Mouse (Mus musculus): ENCODE data around the gene Sag. TPM values are rescaled to one million over a fixed set of nuclear protein-coding genes. Genes with fewer than 3 reads are reported as not detected.

Sag gene
- polyA plus RNA-seq, 1 experiment from 2014 or later, result 2.6 TPM

Other genes starting within 250 kb of the Sag start
- gene Ngef, start 229.8 kb upstream of the Sag start, polyA plus RNA-seq (2014; fragmentation: Nextera tagmentation; extraction: Ambion mirVana), result 7.4 and 8.9 TPM in 2 replicates
- 5.3 and 6.2 TPM in 2 replicates for gene Inpp5d, start 183.4 kb upstream of the Sag start, polyA plus RNA-seq (2014; fragmentation: Nextera tagmentation; extraction: Ambion mirVana)
- gene Atg16l1, start 47.8 kb upstream of the Sag start, polyA plus RNA-seq (2014; fragmentation: Nextera tagmentation; extraction: Ambion mirVana), result 36.1 and 36.4 TPM in 2 replicates
- 31.0 and 35.1 TPM in 2 replicates for gene Dgkd, start 49.6 kb downstream of the Sag start, polyA plus RNA-seq (2014; fragmentation: Nextera tagmentation; extraction: Ambion mirVana)
- gene Usp40, start 204.9 kb downstream of the Sag start, polyA plus RNA-seq (2014; fragmentation: Nextera tagmentation; extraction: Ambion mirVana), result 41.9 and 43.9 TPM in 2 replicates